Mouse (Mus musculus): Measurements from ENCODE around the gene Tmem50b. TPM values are rescaled to one million over a fixed set of nuclear protein-coding genes. Genes with fewer than 3 reads are reported as not detected.
"Not testable (repeated sequence)": the region's sequence is repeated elsewhere in the genome, so short reads cannot be mapped to it uniquely, and the experiment has no call there.

Tmem50b gene
- polyA plus RNA-seq, 1 experiment: 19.6 TPM

GRCm38 (mm10) chr16:91532429-91532828 lies 65.2 kb downstream of the Tmem50b start:
- Histone ChIP-seq H3K4me3 (ENCODE audit: extremely low read depth, insufficient read depth, insufficient read length) (no peak overlapping the region), H3K27me3 (ENCODE audit: control insufficient read depth, insufficient read depth, low read length) (no peaks in the 10 kb centered on the region), H3K36me3 (ENCODE audit: control insufficient read depth, insufficient read depth, low read length) (no peaks in the 10 kb centered on the region), H3K4me1 (ENCODE audit: control insufficient read depth, insufficient read depth, insufficient read length) (peaks cover 13% of the 10 kb centered on the region; the same call in 1 of the 2 replicates), H3K27ac (ENCODE audit: insufficient read depth, low read length) (no peak overlapping the region)
- DNase-seq (ENCODE audit: low read depth in 1 of 2, low spot score in 2 of 2): no peak
- TF ChIP-seq POLR2A (IDR thresholded peaks at IDR 0.05; ENCODE audit: low read depth, low read length) (no peak), CTCF (IDR thresholded peaks at IDR 0.05; ENCODE audit: extremely low read depth, insufficient read depth, insufficient read length, insufficient replicate concordance) (no peak)
- 85% methylated on average over 2 of the region's 2 CpGs for WGBS

GRCm38 (mm10) chr16:91531856-91532255 lies 65.7 kb downstream of the Tmem50b start:
- Histone ChIP-seq H3K27ac (ENCODE audit: insufficient read depth, low read length) (no peak overlapping the region), H3K4me1 (ENCODE audit: control insufficient read depth, insufficient read depth, insufficient read length) (peaks cover 17% of the 10 kb centered on the region; the same call in 1 of the 2 replicates), H3K27me3 (ENCODE audit: control insufficient read depth, insufficient read depth, low read length) (no peaks in the 10 kb centered on the region), H3K4me3 (ENCODE audit: extremely low read depth, insufficient read depth, insufficient read length) (no peak overlapping the region), H3K36me3 (ENCODE audit: control insufficient read depth, insufficient read depth, low read length) (no peaks in the 10 kb centered on the region)
- no peak for TF ChIP-seq POLR2A (IDR thresholded peaks at IDR 0.05; ENCODE audit: low read depth, low read length)
- TF ChIP-seq CTCF (IDR thresholded peaks at IDR 0.05; ENCODE audit: extremely low read depth, insufficient read depth, insufficient read length, insufficient replicate concordance): no peak
- WGBS: 85% methylated on average over 6 of the region's 6 CpGs
- DNase-seq (ENCODE audit: low read depth in 1 of 2, low spot score in 2 of 2): no peak

GRCm38 (mm10) chr16:91530830-91531229 lies 66.8 kb downstream of the Tmem50b start:
- H3K36me3 ChIP-seq (ENCODE audit: control insufficient read depth, insufficient read depth, low read length); H3K27me3 ChIP-seq (ENCODE audit: control insufficient read depth, insufficient read depth, low read length); DNase-seq (ENCODE audit: low read depth in 1 of 2, low spot score in 2 of 2); H3K27ac ChIP-seq (ENCODE audit: insufficient read depth, low read length); H3K4me3 ChIP-seq (ENCODE audit: extremely low read depth, insufficient read depth, insufficient read length): not testable (repeated sequence)
- whole genome bisulfite sequencing: 89% methylated on average over 4 of the region's 4 CpGs
- peaks cover 18% of the 10 kb centered on the region; the same call in 1 of the 2 replicates for H3K4me1 ChIP-seq (ENCODE audit: control insufficient read depth, insufficient read depth, insufficient read length)

- Histone ChIP-seq H3K36me3 (ENCODE audit: control insufficient read depth, insufficient read depth, low read length) (no peaks in the 10 kb centered on the region), H3K27me3 (ENCODE audit: control insufficient read depth, insufficient read depth, low read length) (no peaks in the 10 kb centered on the region), H3K4me3 (ENCODE audit: extremely low read depth, insufficient read depth, insufficient read length) (no peak overlapping the region), H3K4me1 (ENCODE audit: control insufficient read depth, insufficient read depth, insufficient read length) (peaks cover 23% of the 10 kb centered on the region; the same call in 1 of the 2 replicates), H3K27ac (ENCODE audit: insufficient read depth, low read length) (no peak overlapping the region)
- 87% methylated on average over 9 of the region's 9 CpGs for WGBS
- no peak for DNase-seq (ENCODE audit: low read depth in 1 of 2, low spot score in 2 of 2)
- TF ChIP-seq POLR2A (IDR thresholded peaks at IDR 0.05; ENCODE audit: low read depth, low read length): no peak
- TF ChIP-seq CTCF (IDR thresholded peaks at IDR 0.05; ENCODE audit: extremely low read depth, insufficient read depth, insufficient read length, insufficient replicate concordance): no peak
Measured at GRCm38 (mm10) chr16:91528578-91528977, 69.0 kb downstream of the Tmem50b start.

- Histone ChIP-seq H3K36me3 (ENCODE audit: control insufficient read depth, insufficient read depth, low read length) (no peaks in the 10 kb centered on the region), H3K4me1 (ENCODE audit: control insufficient read depth, insufficient read depth, insufficient read length) (peaks cover 14% of the 10 kb centered on the region; the same call in 1 of the 2 replicates), H3K27ac (ENCODE audit: insufficient read depth, low read length) (no peak overlapping the region), H3K4me3 (ENCODE audit: extremely low read depth, insufficient read depth, insufficient read length) (no peak overlapping the region), H3K27me3 (ENCODE audit: control insufficient read depth, insufficient read depth, low read length) (no peaks in the 10 kb centered on the region)
- DNase-seq (ENCODE audit: low read depth in 1 of 2, low spot score in 2 of 2): no peak
- 23% methylated on average over 5 of the region's 5 CpGs for WGBS
- TF ChIP-seq CTCF (IDR thresholded peaks at IDR 0.05; ENCODE audit: extremely low read depth, insufficient read depth, insufficient read length, insufficient replicate concordance) (no peak), POLR2A (IDR thresholded peaks at IDR 0.05; ENCODE audit: low read depth, low read length) (no peak)
Measured at GRCm38 (mm10) chr16:91527500-91527899, 70.1 kb downstream of the Tmem50b start.

GRCm38 (mm10) chr16:91527051-91527450 lies 70.5 kb downstream of the Tmem50b start:
- WGBS: 47% methylated on average over 10 of the region's 10 CpGs
- Histone ChIP-seq H3K27ac (ENCODE audit: insufficient read depth, low read length) (no peak overlapping the region), H3K4me3 (ENCODE audit: extremely low read depth, insufficient read depth, insufficient read length) (no peak overlapping the region), H3K36me3 (ENCODE audit: control insufficient read depth, insufficient read depth, low read length) (no peaks in the 10 kb centered on the region), H3K4me1 (ENCODE audit: control insufficient read depth, insufficient read depth, insufficient read length) (peaks cover 14% of the 10 kb centered on the region; the same call in 1 of the 2 replicates), H3K27me3 (ENCODE audit: control insufficient read depth, insufficient read depth, low read length) (no peaks in the 10 kb centered on the region)
- peak in 1 of 2 experiments; percentile 35 for DNase-seq (ENCODE audit: low read depth in 1 of 2, low spot score in 2 of 2)
- TF ChIP-seq CTCF (IDR thresholded peaks at IDR 0.05; ENCODE audit: extremely low read depth, insufficient read depth, insufficient read length, insufficient replicate concordance): peak; percentile 18; the same call in 1 of the 2 replicates
- TF ChIP-seq POLR2A (IDR thresholded peaks at IDR 0.05; ENCODE audit: low read depth, low read length): no peak

GRCm38 (mm10) chr16:91526274-91526673 lies 71.3 kb downstream of the Tmem50b start:
- Histone ChIP-seq H3K27me3 (ENCODE audit: control insufficient read depth, insufficient read depth, low read length) (no peaks in the 10 kb centered on the region), H3K36me3 (ENCODE audit: control insufficient read depth, insufficient read depth, low read length) (no peaks in the 10 kb centered on the region), H3K27ac (ENCODE audit: insufficient read depth, low read length) (no peak overlapping the region), H3K4me1 (ENCODE audit: control insufficient read depth, insufficient read depth, insufficient read length) (peaks cover 18% of the 10 kb centered on the region; the same call in 1 of the 2 replicates), H3K4me3 (ENCODE audit: extremely low read depth, insufficient read depth, insufficient read length) (no peak overlapping the region)
- no peak for DNase-seq (ENCODE audit: low read depth in 1 of 2, low spot score in 2 of 2)
- 95% methylated on average over 6 of the region's 6 CpGs for WGBS
- TF ChIP-seq POLR2A (IDR thresholded peaks at IDR 0.05; ENCODE audit: low read depth, low read length) (no peak), CTCF (IDR thresholded peaks at IDR 0.05; ENCODE audit: extremely low read depth, insufficient read depth, insufficient read length, insufficient replicate concordance) (no peak)

Other genes with a start within 250 kb of the Tmem50b start
- gene Ifnar2, start 225.0 kb downstream of the Tmem50b start, polyA plus RNA-seq (2012; rRNA removed): 59.6 and 73.8 TPM in 2 replicates
- not detected in 2 replicates for gene Gm21970, start 206.1 kb downstream of the Tmem50b start, polyA plus RNA-seq (2012; rRNA removed)
- 40.0 and 43.8 TPM in 2 replicates for gene Il10rb, start 191.6 kb downstream of the Tmem50b start, polyA plus RNA-seq (2012; rRNA removed)
- 22.3 and 25.4 TPM in 2 replicates for gene Ifnar1, start 112.6 kb downstream of the Tmem50b start, polyA plus RNA-seq (2012; rRNA removed)
- gene Ifngr2, start 50.7 kb downstream of the Tmem50b start, polyA plus RNA-seq (2012; rRNA removed): 18.7 and 36.7 TPM in 2 replicates
- 0.39 and 0.42 TPM in 2 replicates for gene Dnajc28, start 21.2 kb upstream of the Tmem50b start, polyA plus RNA-seq (2012; rRNA removed)
- gene Gart, start 49.2 kb upstream of the Tmem50b start, polyA plus RNA-seq (2012; rRNA removed): 24.8 and 26.4 TPM in 2 replicates
- gene Son, start 49.7 kb upstream of the Tmem50b start, polyA plus RNA-seq (2012; rRNA removed): 107 and 127 TPM in 2 replicates
- gene Donson, start 91.0 kb upstream of the Tmem50b start, polyA plus RNA-seq (2012; rRNA removed): 13.1 and 22.0 TPM in 2 replicates
- 11.6 and 11.9 TPM in 2 replicates for gene Cryzl1, start 131.2 kb upstream of the Tmem50b start, polyA plus RNA-seq (2012; rRNA removed)
- 21.7 and 36.0 TPM in 2 replicates for gene Itsn1, start 131.5 kb upstream of the Tmem50b start, polyA plus RNA-seq (2012; rRNA removed)

Measured in spleen, adult 2 months (tissue).